Mouse (Mus musculus) spleen, adult 2 months (tissue): ENCODE measurements around the gene Atg13.

Experiments
- CTCF ChIP-seq: fragments of 200-500 bp; IDR thresholded peaks from 2 replicates; pipeline ENCODE4 v1.5.1; 2011; ENCODE audit warnings: mild to moderate bottlenecking, inconsistent platforms; ENCODE audit not compliant: insufficient read depth, insufficient read length, insufficient replicate concordance; ENCODE audit errors: extremely low read depth
- POLR2A ChIP-seq: fragments of 200-500 bp; IDR thresholded peaks from 2 replicates; pipeline ENCODE4 v1.6.1; 2011; ENCODE audit warnings: low read depth, low read length, inconsistent platforms

- TF ChIP-seq CTCF (no peak), POLR2A (no peak)
These were observed 14.7 kb downstream of the Atg13 start for GRCm38 (mm10) chr2:91695436-91696224.
